ENCODE assay signal across 8 mouse cellular contexts in the genomic region with DNA sequence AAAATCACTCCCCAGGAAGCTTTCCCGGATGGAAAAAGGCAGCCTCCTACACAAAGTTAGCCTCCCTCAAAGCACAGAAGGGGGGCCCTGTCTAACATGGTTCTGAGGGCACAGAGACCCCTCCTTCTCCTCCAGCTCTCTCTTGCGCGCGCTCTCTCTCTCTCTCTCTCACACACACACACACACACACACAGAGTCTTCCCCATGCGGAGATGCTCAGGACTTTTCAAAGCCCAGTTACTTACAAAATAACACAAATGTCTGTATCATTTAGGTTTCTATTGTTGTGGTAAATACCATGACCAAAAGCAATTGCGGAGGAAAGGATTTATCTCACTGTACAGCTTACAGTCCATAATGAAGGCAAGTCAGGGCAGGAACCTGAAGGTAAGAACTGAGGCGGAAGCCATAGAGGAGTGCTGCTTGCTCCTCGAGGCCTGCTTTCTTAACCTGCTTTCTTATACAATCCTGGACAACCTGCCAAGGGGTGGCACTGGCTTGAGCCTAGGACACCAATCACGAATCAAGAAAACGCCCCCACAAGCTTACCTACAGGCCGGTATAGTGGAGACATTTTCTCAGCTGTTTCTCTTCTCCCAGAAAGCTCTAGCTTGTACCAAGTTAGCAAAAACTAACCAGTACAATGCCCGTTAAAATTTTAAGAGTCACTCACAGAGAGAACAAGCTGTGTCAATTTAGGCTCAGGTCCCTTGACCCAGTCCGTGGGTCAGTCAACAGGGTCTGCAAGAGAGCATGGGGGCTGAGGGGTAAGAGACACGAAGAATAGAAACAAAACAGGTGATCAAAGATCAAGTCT. TPM values are rescaled to one million over a fixed set of nuclear protein-coding genes. Genes with fewer than 3 reads are reported as not detected.
DNase-seq lines count a peak whose midpoint lies in the region; ATAC-seq lines count a peak whose summit lies in the region.

No protein-coding gene starts in this region.

- no peak overlapping the region for H3K9ac ChIP-seq in forebrain, embryonic 15.5 days (replicated peaks)
- no peak overlapping the region for H3K9ac ChIP-seq in lung, embryonic 15.5 days
- H3K9ac ChIP-seq in hindbrain, embryonic 14.5 days: no peak overlapping the region
- no peak overlapping the region for H3K9ac ChIP-seq in neural tube, embryonic 12.5 days

- 88% methylated on average over 14 of the region's 14 CpGs for WGBS in forebrain, embryonic 10.5 days
- 85% methylated on average over 14 of the region's 14 CpGs for WGBS in forebrain, embryonic 15.5 days
- 72% methylated on average over 14 of the region's 14 CpGs for WGBS in lung, embryonic 15.5 days
- WGBS in hindbrain, embryonic 14.5 days: 82% methylated on average over 14 of the region's 14 CpGs
- WGBS in neural tube, embryonic 12.5 days: 81% methylated on average over 14 of the region's 14 CpGs

- peak overlapping the region; percentile 15; the same call in 1 of the 2 replicates for H3K27ac ChIP-seq in forebrain, embryonic 10.5 days
- no peak overlapping the region for H3K27ac ChIP-seq in forebrain, embryonic 15.5 days (replicated peaks)
- no peak overlapping the region; the same call in 1 of the 2 replicates for H3K27ac ChIP-seq in lung, embryonic 15.5 days
- no peak overlapping the region for H3K27ac ChIP-seq in hindbrain, embryonic 14.5 days
- H3K27ac ChIP-seq in neural tube, embryonic 12.5 days: no peak overlapping the region

- no peak overlapping the region for H3K4me2 ChIP-seq in forebrain, embryonic 15.5 days (replicated peaks)
- H3K4me2 ChIP-seq in lung, embryonic 15.5 days: peak overlapping the region; percentile 43
- peak overlapping the region; percentile 8; the same call in 1 of the 2 replicates for H3K4me2 ChIP-seq in hindbrain, embryonic 14.5 days (replicated peaks)
- H3K4me2 ChIP-seq in neural tube, embryonic 12.5 days (replicated peaks): peak overlapping the region; percentile 28; the same call in 1 of the 2 replicates

- no peaks in the 10 kb centered on the region for H3K9me3 ChIP-seq in forebrain, embryonic 10.5 days
- no peaks in the 10 kb centered on the region for H3K9me3 ChIP-seq in forebrain, embryonic 15.5 days
- H3K9me3 ChIP-seq in lung, embryonic 15.5 days: no peaks in the 10 kb centered on the region
- no peaks in the 10 kb centered on the region for H3K9me3 ChIP-seq in hindbrain, embryonic 14.5 days (ENCODE audit: control insufficient read depth, low read length)
- no peaks in the 10 kb centered on the region for H3K9me3 ChIP-seq in neural tube, embryonic 12.5 days

- H3K36me3 ChIP-seq in forebrain, embryonic 10.5 days (replicated peaks): no peaks in the 10 kb centered on the region
- H3K36me3 ChIP-seq in forebrain, embryonic 15.5 days: no peaks in the 10 kb centered on the region
- no peaks in the 10 kb centered on the region for H3K36me3 ChIP-seq in lung, embryonic 15.5 days
- H3K36me3 ChIP-seq in hindbrain, embryonic 14.5 days (replicated peaks; ENCODE audit: control insufficient read depth, insufficient read depth): no peaks in the 10 kb centered on the region
- H3K36me3 ChIP-seq in neural tube, embryonic 12.5 days: no peaks in the 10 kb centered on the region

- H3K27me3 ChIP-seq in forebrain, embryonic 10.5 days (ENCODE audit: poor library complexity, severe bottlenecking): no peaks in the 10 kb centered on the region
- H3K27me3 ChIP-seq in forebrain, embryonic 15.5 days: no peaks in the 10 kb centered on the region
- H3K27me3 ChIP-seq in lung, embryonic 15.5 days: no peaks in the 10 kb centered on the region
- H3K27me3 ChIP-seq in hindbrain, embryonic 14.5 days (ENCODE audit: control insufficient read depth, insufficient read depth, low read length): no peaks in the 10 kb centered on the region
- H3K27me3 ChIP-seq in neural tube, embryonic 12.5 days (replicated peaks): no peaks in the 10 kb centered on the region

- H3K4me3 ChIP-seq in forebrain, embryonic 10.5 days: no peak overlapping the region
- H3K4me3 ChIP-seq in forebrain, embryonic 15.5 days: no peak overlapping the region
- peak overlapping the region; percentile 13; the same call in 1 of the 2 replicates for H3K4me3 ChIP-seq in lung, embryonic 15.5 days
- no peak overlapping the region for H3K4me3 ChIP-seq in hindbrain, embryonic 14.5 days (replicated peaks; ENCODE audit: low read length)
- H3K4me3 ChIP-seq in neural tube, embryonic 12.5 days: no peak overlapping the region

- no peak for ATAC-seq in forebrain, embryonic 15.5 days (replicated peaks)
- ATAC-seq in lung, embryonic 15.5 days (ENCODE audit: borderline replicate concordance, extremely low read depth, low FRiP score, low TSS enrichment): no peak
- peak; percentile 34; the same call in 1 of the 2 replicates for ATAC-seq in hindbrain, embryonic 14.5 days (ENCODE audit: low FRiP score)
- 0 out of 2 replicates have a peak, but pooled peaks have one; percentile 26 for ATAC-seq in neural tube, embryonic 12.5 days (ENCODE audit: low FRiP score, low read depth)
- no peak for ATAC-seq in activated CD4-positive, CD25-positive, alpha-beta regulatory T cell, adult 4 months
- no peak for ATAC-seq in erythroblast, adult 5-6 weeks (replicated peaks; ENCODE audit: low FRiP score, poor library complexity, severe bottlenecking)

- H3K4me1 ChIP-seq in forebrain, embryonic 10.5 days: peaks cover 7% of the 10 kb centered on the region; the same call in 1 of the 2 replicates
- 0 out of 2 replicates have a peak, but pooled peaks cover 2% of the 10 kb centered on the region for H3K4me1 ChIP-seq in forebrain, embryonic 15.5 days
- no peaks in the 10 kb centered on the region for H3K4me1 ChIP-seq in lung, embryonic 15.5 days
- no peaks in the 10 kb centered on the region for H3K4me1 ChIP-seq in hindbrain, embryonic 14.5 days (replicated peaks; ENCODE audit: control insufficient read depth, insufficient read depth, low read length)
- H3K4me1 ChIP-seq in neural tube, embryonic 12.5 days: no peaks in the 10 kb centered on the region

- no peak for DNase-seq in forebrain, embryonic 10.5 days (ENCODE audit: extremely low spot score, low spot score)
- DNase-seq in lung, postnatal 36 days: no peak
- DNase-seq in hindbrain, embryonic 14.5 days (ENCODE audit: low spot score): no peak

RNA-seq across cellular contexts. Expression of gene Gm47996, which starts 41.5 kb away (rescaled TPM):
- polyA plus RNA-seq in forebrain, embryonic 10.5 days (2016; fragmentation: Nextera tagmentation; extraction: Ambion mirVana): not detected in 2 replicates
- polyA plus RNA-seq in forebrain, embryonic 15.5 days (2015; fragmentation: Nextera tagmentation; extraction: Ambion mirVana): not detected in 2 replicates
- polyA plus RNA-seq in lung, embryonic 15.5 days (2015; fragmentation: Nextera tagmentation; extraction: Ambion mirVana): not detected in 2 replicates
- 0.30 TPM in 1 of 2 replicates, not detected in the other for polyA plus RNA-seq in hindbrain, embryonic 14.5 days (2014; fragmentation: Nextera tagmentation; extraction: Ambion mirVana)
- polyA plus RNA-seq in neural tube, embryonic 12.5 days (2016; fragmentation: Nextera tagmentation; extraction: Ambion mirVana): not detected in 2 replicates
- not detected for polyA plus RNA-seq in activated CD4-positive, CD25-positive, alpha-beta regulatory T cell, adult 4 months (2017; shearing (Covaris generic))
- not detected in 2 replicates for total RNA-seq in erythroblast, adult 5-6 weeks (2015; ENCODE audit: low replicate concordance)
- 1.9 TPM in 1 of 2 replicates, not detected in the other for total RNA-seq in erythroblast, adult 5-6 weeks (2017; ENCODE audit: low replicate concordance)

RNA-seq across cellular contexts. Expression of gene 3110040M04Rik, which starts 47.5 kb away (rescaled TPM):
- not detected in 2 replicates for polyA plus RNA-seq in forebrain, embryonic 10.5 days (2016; fragmentation: Nextera tagmentation; extraction: Ambion mirVana)
- not detected in 2 replicates for polyA plus RNA-seq in forebrain, embryonic 15.5 days (2015; fragmentation: Nextera tagmentation; extraction: Ambion mirVana)
- polyA plus RNA-seq in lung, embryonic 15.5 days (2015; fragmentation: Nextera tagmentation; extraction: Ambion mirVana): not detected in 2 replicates
- not detected in 2 replicates for polyA plus RNA-seq in hindbrain, embryonic 14.5 days (2014; fragmentation: Nextera tagmentation; extraction: Ambion mirVana)
- polyA plus RNA-seq in neural tube, embryonic 12.5 days (2016; fragmentation: Nextera tagmentation; extraction: Ambion mirVana): not detected in 2 replicates
- not detected for polyA plus RNA-seq in activated CD4-positive, CD25-positive, alpha-beta regulatory T cell, adult 4 months (2017; shearing (Covaris generic))
- not detected in 2 replicates for total RNA-seq in erythroblast, adult 5-6 weeks (2015; ENCODE audit: low replicate concordance)
- 2.9 TPM in 1 of 2 replicates, not detected in the other for total RNA-seq in erythroblast, adult 5-6 weeks (2017; ENCODE audit: low replicate concordance)

RNA-seq across cellular contexts. Expression of gene Gm47995, which starts 53.2 kb away (rescaled TPM):
- not detected in 2 replicates for polyA plus RNA-seq in forebrain, embryonic 10.5 days (2016; fragmentation: Nextera tagmentation; extraction: Ambion mirVana)
- not detected in 2 replicates for polyA plus RNA-seq in forebrain, embryonic 15.5 days (2015; fragmentation: Nextera tagmentation; extraction: Ambion mirVana)
- not detected in 2 replicates for polyA plus RNA-seq in lung, embryonic 15.5 days (2015; fragmentation: Nextera tagmentation; extraction: Ambion mirVana)
- polyA plus RNA-seq in hindbrain, embryonic 14.5 days (2014; fragmentation: Nextera tagmentation; extraction: Ambion mirVana): not detected in 2 replicates
- 0.32 TPM in 1 of 2 replicates, not detected in the other for polyA plus RNA-seq in neural tube, embryonic 12.5 days (2016; fragmentation: Nextera tagmentation; extraction: Ambion mirVana)
- polyA plus RNA-seq in activated CD4-positive, CD25-positive, alpha-beta regulatory T cell, adult 4 months (2017; shearing (Covaris generic)): not detected
- total RNA-seq in erythroblast, adult 5-6 weeks (2015; ENCODE audit: low replicate concordance): not detected in 2 replicates
- 1.4 TPM in 1 of 2 replicates, not detected in the other for total RNA-seq in erythroblast, adult 5-6 weeks (2017; ENCODE audit: low replicate concordance)

RNA-seq across cellular contexts. Expression of gene Gm8947, which starts 59.2 kb away (rescaled TPM):
- polyA plus RNA-seq in forebrain, embryonic 10.5 days (2016; fragmentation: Nextera tagmentation; extraction: Ambion mirVana): 0.14 and 0.42 TPM in 2 replicates
- polyA plus RNA-seq in forebrain, embryonic 15.5 days (2015; fragmentation: Nextera tagmentation; extraction: Ambion mirVana): not detected in 2 replicates
- 0.09 TPM in 1 of 2 replicates, not detected in the other for polyA plus RNA-seq in lung, embryonic 15.5 days (2015; fragmentation: Nextera tagmentation; extraction: Ambion mirVana)
- not detected in 2 replicates for polyA plus RNA-seq in hindbrain, embryonic 14.5 days (2014; fragmentation: Nextera tagmentation; extraction: Ambion mirVana)
- 0.28 TPM in 1 of 2 replicates, not detected in the other for polyA plus RNA-seq in neural tube, embryonic 12.5 days (2016; fragmentation: Nextera tagmentation; extraction: Ambion mirVana)
- polyA plus RNA-seq in activated CD4-positive, CD25-positive, alpha-beta regulatory T cell, adult 4 months (2017; shearing (Covaris generic)): not detected
- total RNA-seq in erythroblast, adult 5-6 weeks (2015; ENCODE audit: low replicate concordance): 3.8 and 4.6 TPM in 2 replicates
- 2.4 and 6.8 TPM in 2 replicates for total RNA-seq in erythroblast, adult 5-6 weeks (2017; ENCODE audit: low replicate concordance)

Comparison
In these comparisons a context has a peak if more than half of its experiments do, and no peak if none do; other contexts are left out.
1. ATAC-seq: peak in hindbrain, embryonic 14.5 days (single experiment) and neural tube, embryonic 12.5 days (single experiment); none in forebrain, embryonic 15.5 days (single experiment), lung, embryonic 15.5 days (single experiment), activated CD4-positive, CD25-positive, alpha-beta regulatory T cell, adult 4 months (single experiment) and erythroblast, adult 5-6 weeks (single experiment).